Mouse (Mus musculus) retina, embryonic 14.5 days (tissue): ENCODE results near the gene Ndnf.

ENCODE experiments used
- DNase-seq: peaks from one replicate; pipeline ENCODE4 v3.0.0-alpha.2; 2015; ENCODE audit warnings: low spot score

Ndnf gene

GRCm38 (mm10) chr6:65671451-65671850 lies at the start of gene Ndnf:
Gene Ndnf (plus strand): TSS chr6:65671590.
- DNase-seq: peak; percentile 85

- DNase-seq: no peak
Observed at GRCm38 (mm10) chr6:65623016-65623715, 48.2 kb upstream of the Ndnf start.

- no peak for DNase-seq
Observed at GRCm38 (mm10) chr6:65630578-65630977, 40.8 kb upstream of the Ndnf start.

GRCm38 (mm10) chr6:65632184-65632583 lies 39.2 kb upstream of the Ndnf start:
- DNase-seq: no peak

GRCm38 (mm10) chr6:65642431-65642830 lies 29.0 kb upstream of the Ndnf start:
- DNase-seq: no peak

- no peak for DNase-seq
Observed at GRCm38 (mm10) chr6:65644110-65644509, 27.3 kb upstream of the Ndnf start.

GRCm38 (mm10) chr6:65646408-65646807 lies 25.0 kb upstream of the Ndnf start:
- DNase-seq: no peak

- no peak for DNase-seq
Observed at GRCm38 (mm10) chr6:65647731-65648130, 23.7 kb upstream of the Ndnf start.

- peak; percentile 80 for DNase-seq
Observed at GRCm38 (mm10) chr6:65651376-65651775, 20.0 kb upstream of the Ndnf start.

- DNase-seq: no peak
Observed at GRCm38 (mm10) chr6:65661272-65661671, 10.1 kb upstream of the Ndnf start.

GRCm38 (mm10) chr6:65662050-65662449 lies 9.3 kb upstream of the Ndnf start:
- DNase-seq: no peak

GRCm38 (mm10) chr6:65663990-65664389 lies 7.4 kb upstream of the Ndnf start:
- no peak for DNase-seq

GRCm38 (mm10) chr6:65666295-65666694 lies 5.1 kb upstream of the Ndnf start:
- DNase-seq: no peak

GRCm38 (mm10) chr6:65669971-65670370 lies 1.4 kb upstream of the Ndnf start:
- DNase-seq: no peak

GRCm38 (mm10) chr6:65670981-65671411 lies 394 bp upstream of the Ndnf start:
- peak; percentile 58 for DNase-seq

- peak; percentile 66 for DNase-seq
Observed at GRCm38 (mm10) chr6:65672131-65673031, 991 bp downstream of the Ndnf start.

- no peak for DNase-seq
Observed at GRCm38 (mm10) chr6:65693938-65694337, 22.5 kb downstream of the Ndnf start.

- DNase-seq: no peak
Observed at GRCm38 (mm10) chr6:65720676-65721075, 49.3 kb downstream of the Ndnf start.

- peak; percentile 58 for DNase-seq
Observed at GRCm38 (mm10) chr6:65725677-65726076, 54.3 kb downstream of the Ndnf start.

- peak; percentile 54 for DNase-seq
Observed at GRCm38 (mm10) chr6:65728261-65728660, 56.9 kb downstream of the Ndnf start.

- DNase-seq: no peak
Observed at GRCm38 (mm10) chr6:65739442-65739841, 68.1 kb downstream of the Ndnf start.

- DNase-seq: no peak
Observed at GRCm38 (mm10) chr6:65743144-65743870, 71.9 kb downstream of the Ndnf start.

- no peak for DNase-seq
Observed at GRCm38 (mm10) chr6:65743871-65744202, 72.4 kb downstream of the Ndnf start.
